Mouse (Mus musculus) urinary bladder, postnatal 10 days (tissue): Measurements from ENCODE around the gene Midn.

ENCODE experiments used
- DNase-seq: peaks from one replicate; pipeline ENCODE4 v3.0.0; 2022; ENCODE audit warnings: low spot score

Gene Midn

DNA sequence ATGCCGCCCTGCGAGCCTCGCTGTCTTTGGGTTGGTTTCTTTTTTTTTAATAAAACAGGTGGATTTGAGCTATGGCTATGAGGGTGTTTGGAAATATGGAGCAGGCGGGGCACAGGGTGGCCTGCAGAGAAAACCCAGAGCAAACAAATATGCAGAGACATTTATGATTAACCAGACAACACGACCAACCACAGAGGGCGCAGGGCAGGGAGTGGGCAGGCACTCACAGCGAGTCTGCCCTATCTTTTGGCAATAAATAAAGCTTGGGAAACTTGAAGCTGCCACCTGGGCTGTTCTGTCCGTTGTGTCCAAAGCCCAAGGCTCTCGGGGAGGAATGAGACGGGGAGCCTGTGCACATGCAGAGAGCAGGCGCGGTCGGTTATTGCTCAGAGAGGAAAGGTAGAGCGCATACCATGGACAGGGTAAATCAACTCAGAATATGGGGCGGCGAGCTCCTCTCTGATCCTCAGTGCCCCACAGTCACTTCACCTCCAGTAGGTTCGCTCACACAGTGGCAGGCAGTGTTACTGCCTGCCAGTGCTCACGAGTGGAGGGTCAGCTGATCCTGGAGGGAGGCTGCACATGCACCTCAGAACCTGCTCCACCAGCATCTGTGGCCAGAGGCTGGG lies 17.6 kb upstream of the Midn start:
- DNase-seq, result no peak

DNA sequence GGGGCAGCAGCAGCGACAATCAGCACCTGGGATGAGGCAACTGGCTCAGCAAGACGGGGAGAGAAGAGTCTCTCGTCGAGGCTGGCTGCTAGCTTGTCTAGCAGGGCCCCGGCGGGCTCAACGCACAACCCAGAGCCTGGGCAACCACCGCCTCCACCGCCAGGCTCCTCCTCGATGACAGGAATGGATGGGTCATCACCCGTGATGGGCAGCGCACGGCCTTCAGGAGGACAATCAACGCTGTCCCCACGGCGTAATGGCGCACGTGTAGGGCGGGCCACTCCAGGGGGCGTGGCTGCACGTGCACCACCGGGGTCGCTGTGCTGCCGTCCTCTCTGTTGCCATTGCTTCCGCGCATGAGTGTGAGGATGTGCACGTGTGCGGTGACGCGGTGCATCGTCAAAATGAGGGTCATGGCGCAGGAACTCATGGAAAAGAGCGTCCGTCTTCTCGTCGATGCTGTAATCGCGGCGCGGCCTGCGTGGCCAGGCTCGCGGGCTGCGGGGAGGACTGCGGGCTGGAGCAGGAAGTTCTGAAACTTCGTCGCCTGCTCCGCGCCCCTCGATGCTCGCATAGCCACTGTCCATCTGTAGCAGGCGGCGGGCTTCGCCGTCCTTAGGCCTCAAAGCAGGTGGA lies 16.6 kb upstream of the Midn start:
- no peak for DNase-seq

DNA sequence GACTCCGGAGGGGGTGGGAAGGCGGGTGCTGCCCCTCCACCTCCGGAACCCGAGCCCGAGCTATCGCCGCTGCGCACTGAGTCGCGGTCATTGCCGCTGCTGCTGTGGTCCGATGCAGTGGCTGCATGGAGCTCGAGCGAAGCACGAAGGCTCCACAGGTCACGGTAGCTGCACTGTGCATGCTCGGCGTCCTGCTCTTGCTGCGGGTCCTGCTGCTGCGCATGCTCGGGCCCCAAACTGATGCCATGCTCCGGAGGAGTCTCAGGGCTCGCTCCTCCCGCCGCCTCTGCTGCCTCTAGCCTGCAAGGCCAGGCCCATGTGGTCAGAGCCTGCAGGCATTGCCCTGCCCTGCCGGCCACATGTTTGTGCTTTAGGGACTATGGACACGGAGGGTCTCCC lies 16.1 kb upstream of the Midn start:
- DNase-seq, result no peak

DNA sequence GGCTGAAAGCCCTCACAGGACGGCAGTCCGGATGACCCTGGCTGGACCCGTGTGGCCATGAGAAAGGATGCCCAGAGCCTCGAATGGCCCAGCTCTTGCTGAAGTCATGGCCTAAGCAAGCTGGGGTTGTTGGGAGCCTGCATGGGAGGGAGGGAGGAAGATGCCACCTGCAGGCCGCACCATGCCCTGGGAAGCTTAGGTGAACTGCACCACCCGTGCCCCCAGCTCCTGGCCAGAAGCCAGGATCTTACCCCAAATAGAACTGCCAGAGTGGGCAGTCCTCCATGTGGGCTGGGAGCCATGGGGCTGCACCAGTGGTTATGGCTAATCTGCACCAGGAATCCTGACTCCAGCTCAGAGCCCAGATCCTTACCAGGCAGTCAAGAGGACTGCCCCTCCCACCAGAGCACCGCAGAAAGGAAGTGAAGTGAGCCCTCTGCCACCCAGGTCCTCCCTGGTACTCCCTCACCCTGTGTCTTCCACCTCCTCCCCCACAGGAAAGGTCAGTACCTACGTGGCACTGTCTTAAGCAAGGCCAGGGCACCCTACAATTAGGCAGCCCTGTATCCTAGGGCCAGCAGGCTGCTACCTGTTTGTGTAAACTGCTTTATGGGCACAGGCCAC lies 14.7 kb upstream of the Midn start:
- DNase-seq, result no peak

DNA sequence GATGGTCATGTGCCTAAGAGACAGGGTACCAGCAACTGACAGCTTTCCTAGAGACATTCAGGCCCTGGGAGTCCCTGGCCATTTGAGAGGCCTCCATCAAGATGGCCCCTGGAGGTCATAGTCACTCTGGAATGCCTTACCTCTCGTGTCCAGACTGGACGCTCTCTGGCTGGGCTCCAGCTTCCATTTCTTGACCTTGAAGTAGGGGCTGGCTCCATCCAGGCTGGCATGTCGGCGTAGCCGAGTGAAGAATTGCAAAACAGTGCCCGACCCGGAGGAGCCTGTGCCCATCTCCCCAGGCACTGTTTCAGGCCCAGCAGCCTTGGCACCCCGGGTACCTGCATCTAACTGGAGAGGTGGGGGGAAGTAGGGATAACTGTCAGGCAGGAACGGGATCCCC lies 13.7 kb upstream of the Midn start:
- DNase-seq, result no peak

DNA sequence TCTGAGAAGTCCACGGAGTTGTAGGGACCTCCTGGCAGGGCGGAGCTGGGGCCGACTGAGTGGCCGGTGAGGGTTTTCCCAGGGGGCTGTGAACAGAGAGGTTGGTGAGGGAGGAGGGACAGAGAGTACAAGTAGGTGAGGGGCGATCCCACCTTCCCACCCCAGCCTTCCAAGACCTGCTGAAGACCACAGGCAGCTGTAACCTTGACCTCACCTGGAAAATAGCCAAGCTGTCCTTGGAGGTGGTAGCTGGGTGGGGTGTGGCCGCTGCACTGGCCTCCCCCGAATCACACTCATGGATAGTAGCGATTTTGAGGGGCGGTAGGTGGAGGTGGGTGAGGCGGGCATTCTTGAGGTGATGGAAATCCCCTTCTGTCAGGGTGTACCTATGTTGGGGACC lies 12.9 kb upstream of the Midn start:
- no peak for DNase-seq

DNA sequence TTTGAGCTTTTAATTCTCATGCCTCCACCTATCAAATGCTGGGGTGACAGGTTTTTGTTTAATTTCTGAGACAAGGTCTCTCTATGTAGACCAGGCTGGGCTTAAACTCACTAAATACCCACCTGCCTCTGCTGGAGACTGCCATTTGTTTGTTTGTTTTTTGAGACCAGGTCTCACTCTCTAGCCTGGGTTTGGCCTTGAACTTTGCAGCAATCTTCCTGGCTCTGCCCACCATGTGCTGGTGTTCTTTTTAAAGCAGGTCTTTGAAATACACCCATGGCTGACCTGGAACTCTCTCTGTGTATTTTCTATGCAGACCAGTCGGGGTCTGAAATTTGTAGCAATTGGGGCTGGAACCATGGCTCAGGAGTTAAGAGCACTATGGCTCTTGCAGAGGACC lies 12.4 kb upstream of the Midn start:
- no peak for DNase-seq

DNA sequence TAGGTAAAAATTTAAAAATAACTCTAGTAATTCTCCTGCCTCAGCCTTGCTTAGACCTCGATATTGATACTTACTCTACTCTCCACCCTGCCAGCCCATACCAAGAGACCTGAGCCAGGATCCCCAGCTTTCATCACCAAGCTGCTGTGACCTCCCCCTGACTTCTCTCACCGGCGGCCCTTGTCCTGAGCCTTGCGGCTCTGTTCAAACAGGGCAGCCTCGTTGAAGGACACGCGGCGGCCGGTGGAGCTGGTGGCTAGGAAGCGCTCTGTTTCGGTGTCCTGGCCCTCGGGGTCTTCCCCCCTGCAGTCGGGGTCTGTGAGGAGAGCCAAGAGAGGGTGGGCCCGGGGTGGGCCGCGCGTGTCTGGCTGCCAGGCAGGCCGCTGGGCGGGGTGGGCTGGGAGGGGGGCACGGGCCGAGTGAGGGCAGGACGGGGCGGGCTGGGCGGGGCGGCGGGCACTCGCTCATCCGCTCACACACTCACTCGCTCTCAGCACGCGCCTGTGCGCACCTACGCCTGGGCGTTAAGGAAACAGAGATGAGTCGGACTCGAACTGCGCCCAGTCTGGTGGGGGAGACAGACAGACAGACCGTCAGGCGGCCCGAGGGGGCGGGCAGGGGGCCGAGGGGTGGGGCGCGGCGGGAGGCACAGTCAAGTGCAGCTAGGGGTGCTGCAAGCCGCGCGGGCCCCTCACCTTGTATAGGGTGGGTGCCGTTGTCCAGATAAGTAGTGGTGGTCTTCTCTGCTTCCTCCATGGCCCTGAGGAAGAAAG lies 11.7 kb upstream of the Midn start:
- DNase-seq, result no peak

DNA sequence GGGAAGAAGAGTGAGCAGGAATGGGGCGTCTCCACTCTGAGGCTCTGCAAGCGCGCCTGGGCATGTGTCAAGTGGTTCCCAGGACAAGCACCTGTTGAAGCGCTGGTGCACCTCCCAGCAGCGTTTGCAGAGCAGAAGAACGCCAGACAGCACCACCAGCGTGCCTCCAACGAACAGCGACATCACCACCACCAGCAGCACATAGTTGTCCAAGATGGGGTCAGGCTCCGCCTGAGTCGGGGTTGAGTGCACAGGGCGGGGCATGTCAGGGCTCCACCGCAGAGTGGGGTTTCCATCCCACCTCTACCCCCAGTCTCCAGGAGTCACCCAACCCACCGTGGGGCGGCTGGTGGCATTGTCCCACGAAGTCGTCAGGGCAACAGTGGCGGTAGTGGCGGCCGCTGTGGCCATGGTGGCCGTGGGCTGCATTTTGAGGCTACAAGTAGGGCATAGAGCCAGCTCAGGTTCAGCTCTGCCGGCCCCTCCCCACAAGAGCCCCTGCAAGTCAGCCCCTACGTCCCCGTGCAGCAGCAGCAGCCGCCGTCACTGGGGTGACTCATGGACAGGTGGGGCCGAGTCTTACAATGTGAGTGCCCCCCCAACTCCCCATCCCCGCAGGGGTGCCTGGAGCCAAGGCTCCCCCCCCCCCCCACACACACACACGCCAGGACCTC lies 11.0 kb upstream of the Midn start:
- DNase-seq, result no peak

DNA sequence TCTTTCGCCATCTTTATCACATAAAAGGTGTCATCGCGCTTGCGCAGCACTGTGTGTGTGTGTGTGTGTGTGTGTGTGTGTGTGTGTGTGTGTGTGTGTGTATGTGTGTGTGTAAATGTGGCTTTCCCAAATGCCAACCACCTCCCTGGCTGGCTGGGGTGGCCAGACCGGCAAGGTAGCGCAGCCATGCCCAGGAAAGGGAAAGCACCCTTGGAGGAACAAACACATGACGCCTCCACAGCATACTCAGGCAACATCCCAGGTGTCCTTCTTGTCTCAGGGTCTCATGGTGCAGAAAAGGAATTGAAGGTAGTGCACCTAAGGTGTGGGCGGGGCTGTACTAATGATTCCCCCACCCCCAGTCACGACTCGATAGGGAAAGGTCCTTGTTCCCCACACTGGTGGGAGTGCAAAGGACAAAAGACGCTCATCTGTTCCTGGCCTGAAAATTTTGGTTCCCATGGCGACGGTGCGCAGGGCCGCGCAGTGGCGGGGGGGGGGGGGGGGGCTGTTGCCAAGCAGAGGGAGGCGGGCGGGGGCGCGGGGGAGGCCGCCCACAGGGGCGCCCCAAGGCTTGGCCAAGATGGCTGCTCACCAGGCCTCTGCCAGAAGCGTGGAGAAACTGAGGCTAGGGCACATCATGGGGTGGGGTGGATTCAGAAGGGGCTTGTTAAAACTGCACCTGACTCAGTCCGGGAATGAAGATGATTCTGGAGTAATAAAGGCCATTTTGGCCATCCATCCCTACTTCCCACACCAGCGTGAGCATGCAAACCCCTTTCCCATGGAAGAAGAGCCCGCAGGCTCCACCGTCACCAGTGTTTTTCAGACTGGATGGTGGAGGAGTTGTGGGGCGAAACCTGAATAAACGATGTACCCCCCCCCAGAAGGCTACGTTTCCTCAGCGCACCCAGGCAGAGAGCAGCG lies 10.2 kb upstream of the Midn start:
- DNase-seq, result no peak

DNA sequence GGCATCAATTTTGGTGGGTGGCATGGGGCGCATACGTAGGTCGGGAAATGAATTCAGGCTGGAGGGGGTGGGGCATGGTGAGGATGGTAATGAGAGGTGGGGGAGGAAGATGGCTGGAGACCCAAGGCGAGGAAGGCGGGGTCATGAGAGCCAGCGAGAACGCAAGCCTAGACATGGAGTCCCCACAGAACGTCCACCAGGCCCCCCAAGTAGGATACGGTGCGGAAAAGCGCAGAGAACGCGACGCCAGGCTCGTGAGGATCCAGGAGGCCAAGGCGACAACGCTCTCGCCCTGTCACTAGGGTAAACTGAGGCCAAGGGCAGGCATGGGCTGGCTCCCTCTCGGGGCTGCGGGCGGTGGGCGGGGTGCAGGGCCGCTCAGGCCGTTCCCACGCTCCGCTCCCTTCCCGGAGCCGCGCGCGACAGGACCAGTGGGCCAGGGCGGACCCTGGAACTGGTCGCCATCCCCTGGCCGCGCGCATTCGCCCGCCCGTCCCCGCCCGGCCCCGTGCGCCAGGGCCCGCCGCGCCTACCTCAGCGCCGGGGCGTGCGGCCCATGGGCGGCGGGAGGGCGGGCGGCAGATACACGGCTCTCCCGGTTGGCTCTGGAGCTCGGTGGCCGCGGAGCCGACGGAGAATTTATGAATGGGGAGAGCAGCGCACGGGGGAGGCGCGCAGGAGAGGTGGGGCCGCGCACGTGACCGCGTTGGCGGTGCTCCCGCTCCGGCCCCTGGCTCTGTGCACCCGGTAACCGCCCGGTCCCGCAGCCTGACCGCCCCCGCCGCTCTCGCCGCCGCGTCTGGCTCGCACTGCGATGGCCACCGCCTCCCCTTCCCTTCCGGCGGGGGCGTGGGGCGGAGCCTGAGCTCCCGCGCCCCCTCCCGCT lies 9.3 kb upstream of the Midn start, which contains the start of gene Atp5d:
Atp5d (plus strand) TSS at position 80 of the 886 bp plus-strand sequence.
- DNase-seq, result no peak

DNA sequence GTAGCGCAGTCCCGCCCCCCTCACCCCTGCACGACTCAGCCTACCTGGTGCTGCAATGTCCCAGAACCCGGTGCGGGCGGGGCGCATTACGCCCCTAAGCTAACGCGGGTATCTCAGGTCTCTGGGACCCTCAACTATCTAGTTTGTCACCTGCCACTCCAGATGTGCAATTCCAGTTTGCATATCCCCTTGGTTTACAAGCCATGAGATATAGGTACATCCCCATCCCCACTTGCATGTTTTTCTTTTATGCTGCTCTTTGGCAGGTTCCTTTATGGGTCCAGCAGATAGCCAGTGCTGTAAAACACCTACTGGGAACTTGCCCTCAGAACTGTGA lies 8.7 kb upstream of the Midn start:
- no peak for DNase-seq

DNA sequence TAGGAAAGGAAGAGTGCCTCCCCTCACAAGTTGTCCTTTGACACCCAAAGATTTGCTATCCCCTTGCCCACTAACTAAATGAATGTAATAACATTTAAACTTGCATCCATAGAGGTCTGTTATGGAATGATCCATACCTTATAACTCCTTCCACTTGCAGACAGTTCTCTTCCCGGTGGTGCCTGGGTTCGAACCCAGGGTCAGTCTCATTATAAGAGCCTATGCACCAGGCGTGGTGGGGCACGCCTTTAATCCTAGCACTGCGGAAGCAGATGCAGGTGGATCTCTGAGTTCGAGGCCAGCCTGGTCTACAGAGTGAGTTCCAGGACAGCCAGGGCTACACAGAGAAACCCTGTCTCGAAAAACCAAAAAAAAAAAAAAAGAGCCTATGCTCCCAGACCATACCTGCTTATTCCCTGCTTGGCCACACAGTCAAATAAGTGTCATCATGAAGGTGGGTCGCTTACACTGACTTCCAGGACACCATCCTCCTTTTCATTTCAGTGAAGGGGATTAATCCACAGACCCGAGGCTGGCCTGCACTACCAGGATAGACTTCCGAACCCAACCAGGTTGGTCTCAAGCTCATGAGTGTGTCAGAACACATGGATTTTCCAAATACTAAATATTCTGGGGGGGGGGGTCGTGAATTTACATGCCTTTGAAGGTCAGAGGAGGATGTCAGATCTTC lies 8.0 kb upstream of the Midn start:
- no peak for DNase-seq

DNA sequence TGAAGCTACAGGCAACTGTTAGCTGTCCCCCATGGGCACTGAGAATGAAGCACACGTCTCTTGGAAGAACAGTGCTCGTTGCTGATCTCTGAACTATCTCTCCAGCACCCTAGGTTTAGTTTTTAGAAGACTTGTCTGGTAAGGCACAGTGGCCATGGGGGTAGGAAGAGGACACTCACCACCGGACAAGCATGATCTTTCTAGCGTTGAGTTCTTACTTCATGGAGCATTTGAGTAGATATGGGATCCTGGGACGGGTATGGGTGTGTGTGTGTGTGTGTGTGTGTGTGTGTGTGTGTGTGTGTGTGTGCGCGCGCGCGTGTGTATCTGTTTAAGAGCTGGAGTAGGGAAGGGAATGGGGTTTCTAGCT lies 7.4 kb upstream of the Midn start, which contains the start of gene Cbarp:
Cbarp (minus strand) TSS at position 170 of the 370 bp plus-strand sequence.
- no peak for DNase-seq

DNA sequence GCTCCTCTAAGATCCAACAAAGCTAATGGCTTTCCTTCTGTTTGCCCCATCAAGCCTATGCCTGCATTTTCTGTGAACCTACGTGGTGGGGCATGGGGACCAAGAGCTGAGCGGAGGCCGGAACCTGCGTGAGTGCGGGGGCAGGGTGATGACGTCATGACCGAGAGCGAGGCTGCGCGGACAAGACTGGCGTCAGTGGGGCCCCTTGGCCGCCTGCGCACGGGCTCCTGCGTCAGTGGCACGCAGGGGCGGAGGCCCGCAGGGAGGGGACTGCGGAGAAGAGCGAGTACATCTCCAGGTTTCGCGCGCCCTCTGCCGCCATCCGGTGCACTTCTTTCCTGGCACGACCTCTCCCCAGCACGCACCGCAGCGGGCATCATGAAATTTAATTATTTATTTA lies 6.8 kb upstream of the Midn start:
- peak; percentile 93 for DNase-seq

DNA sequence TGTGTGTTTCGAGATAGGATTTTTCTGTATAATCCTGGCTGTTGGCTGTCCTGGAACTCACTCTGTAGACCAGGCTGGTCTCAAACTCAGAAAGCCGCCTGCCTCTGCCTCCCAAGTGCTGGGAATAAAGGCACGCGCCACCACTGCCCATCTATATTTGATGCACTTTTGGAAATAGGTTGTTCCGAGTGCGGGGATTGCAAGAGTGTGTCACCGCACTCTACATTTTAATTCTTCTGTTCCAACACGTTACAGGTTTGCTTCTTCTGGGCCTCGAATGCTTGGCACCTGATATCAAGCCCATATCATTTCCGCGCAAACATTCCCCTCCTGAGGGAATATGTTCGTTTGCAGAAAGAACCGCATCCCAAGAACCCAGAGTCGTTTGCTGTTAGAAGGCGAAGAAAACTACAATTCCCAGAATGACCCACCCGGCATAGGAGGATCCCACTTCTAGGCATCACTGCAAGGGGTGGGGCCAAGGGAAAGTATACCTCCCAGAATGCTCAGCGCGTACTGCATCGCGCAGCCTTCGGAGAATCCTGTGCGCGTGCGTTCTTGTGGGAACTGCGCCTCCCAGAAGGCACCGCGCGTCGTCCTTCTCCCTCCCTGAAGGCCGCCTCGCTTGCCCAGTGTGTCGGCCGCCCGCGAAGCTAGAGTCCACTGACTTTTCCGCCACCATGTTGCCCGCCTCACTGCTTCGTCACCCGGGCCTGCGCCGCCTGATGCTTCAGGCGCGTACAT lies 6.1 kb upstream of the Midn start:
- DNase-seq, result peak; percentile 63

DNA sequence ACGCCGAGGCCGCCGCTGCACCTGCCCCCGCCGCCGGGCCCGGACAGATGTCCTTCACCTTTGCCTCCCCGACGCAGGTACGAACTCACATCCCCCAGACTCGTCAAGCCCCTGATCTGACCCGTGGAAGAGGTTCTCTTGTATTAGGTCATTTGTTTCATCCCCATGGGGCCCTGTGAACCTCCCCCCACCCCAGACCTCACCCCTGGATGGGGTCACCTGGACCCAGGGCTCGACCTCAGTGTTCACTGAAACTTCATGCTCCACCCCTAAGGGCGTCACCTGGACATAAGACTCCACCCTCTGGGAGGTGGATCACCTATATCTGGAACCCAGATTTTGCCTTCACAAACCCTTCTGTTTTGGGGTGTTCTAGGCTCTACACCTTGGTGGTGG lies 5.5 kb upstream of the Midn start:
- DNase-seq, result no peak

DNA sequence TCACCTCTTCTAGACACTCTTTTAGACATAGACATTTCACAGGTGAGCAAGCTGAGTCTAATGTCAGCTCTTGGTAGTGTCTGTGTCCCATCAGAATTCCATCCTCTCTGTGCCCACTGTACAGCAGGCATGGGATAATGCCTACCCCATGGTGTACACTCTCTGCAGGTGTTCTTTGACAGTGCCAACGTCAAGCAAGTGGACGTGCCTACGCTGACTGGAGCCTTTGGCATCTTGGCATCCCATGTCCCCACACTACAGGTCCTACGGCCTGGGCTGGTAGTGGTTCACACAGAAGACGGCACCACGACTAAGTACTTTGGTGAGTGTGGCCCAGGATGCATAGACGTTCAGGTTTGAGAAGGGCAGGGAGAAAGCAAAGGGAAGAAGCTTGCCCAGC lies 4.4 kb upstream of the Midn start:
- no peak for DNase-seq

DNA sequence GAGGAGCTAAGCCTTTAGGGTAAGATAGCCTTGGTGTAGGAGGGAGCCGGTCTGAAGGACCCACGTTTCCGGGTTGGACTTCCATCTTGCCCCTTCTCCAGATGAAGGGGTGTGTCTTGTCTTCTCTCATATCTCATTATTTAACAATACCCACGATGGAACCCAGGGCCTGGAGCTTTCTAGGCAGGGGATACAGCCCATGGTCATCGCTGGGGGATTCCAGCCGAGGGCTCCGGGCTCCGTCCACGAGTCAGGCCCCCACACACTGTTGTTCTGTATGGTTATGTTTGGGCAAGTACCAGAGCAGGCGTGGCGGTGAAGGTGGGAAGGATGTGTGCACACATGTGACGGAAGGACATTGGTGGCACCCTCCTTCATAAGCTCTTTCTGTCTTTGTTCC lies 3.9 kb upstream of the Midn start:
- no peak for DNase-seq
